Mouse (Mus musculus) monocyte, adult 2 months (primary cell): ENCODE data around the gene Nqo1.

Experiments
- DNase-seq, 2 experiments: peaks; one replicate each; pipeline ENCODE4 v3.0.0; 2022; ENCODE audit warnings: low spot score in 2 of 2, low read depth in 1 of 2

Nqo1 gene

GRCm38 (mm10) chr8:107403038-107403781 is at the start of gene Nqo1:
Nqo1 (minus strand) TSS chr8:107403206.
- DNase-seq, result peak; percentile 5 to 22

GRCm38 (mm10) chr8:107451414-107452066 is 48.5 kb upstream of the Nqo1 start:
- no peak for DNase-seq

GRCm38 (mm10) chr8:107449655-107450054 is 46.6 kb upstream of the Nqo1 start:
- no peak for DNase-seq

GRCm38 (mm10) chr8:107449130-107449529 is 46.1 kb upstream of the Nqo1 start:
- no peak for DNase-seq

GRCm38 (mm10) chr8:107448382-107448889 is 45.4 kb upstream of the Nqo1 start:
- DNase-seq, result no peak

- no peak for DNase-seq
Observed at GRCm38 (mm10) chr8:107447713-107448112, 44.7 kb upstream of the Nqo1 start.

- no peak for DNase-seq
Observed at GRCm38 (mm10) chr8:107444626-107445025, 41.6 kb upstream of the Nqo1 start.

- DNase-seq, result no peak
Observed at GRCm38 (mm10) chr8:107439880-107440625, 37.0 kb upstream of the Nqo1 start.

- DNase-seq, result no peak
Observed at GRCm38 (mm10) chr8:107437711-107438110, 34.7 kb upstream of the Nqo1 start.

GRCm38 (mm10) chr8:107436841-107437421 is 33.9 kb upstream of the Nqo1 start:
- no peak for DNase-seq

GRCm38 (mm10) chr8:107435962-107436831 is 33.2 kb upstream of the Nqo1 start, which contains the start of gene Wwp2:
Wwp2 (plus strand) TSS chr8:107436365.
- peak; percentile 35 to 68 for DNase-seq

- DNase-seq, result no peak
Observed at GRCm38 (mm10) chr8:107435421-107435961, 32.5 kb upstream of the Nqo1 start.

GRCm38 (mm10) chr8:107430821-107431220 is 27.8 kb upstream of the Nqo1 start:
- DNase-seq, result no peak

- DNase-seq, result no peak
Observed at GRCm38 (mm10) chr8:107425230-107425597, 22.2 kb upstream of the Nqo1 start.

- DNase-seq, result peak; percentile 85 to 91
Observed at GRCm38 (mm10) chr8:107424597-107425229, 21.7 kb upstream of the Nqo1 start, which contains the start of gene Nob1. Nob1 (minus strand) TSS chr8:107425051.

GRCm38 (mm10) chr8:107424176-107424575 is 21.2 kb upstream of the Nqo1 start:
- no peak for DNase-seq

GRCm38 (mm10) chr8:107417001-107417400 is 14.0 kb upstream of the Nqo1 start:
- DNase-seq, result no peak

GRCm38 (mm10) chr8:107413881-107414280 is 10.9 kb upstream of the Nqo1 start:
- DNase-seq, result no peak

- DNase-seq, result no peak
Observed at GRCm38 (mm10) chr8:107412552-107412951, 9.5 kb upstream of the Nqo1 start.
